Mouse (Mus musculus) kidney, embryonic 16.5 days (tissue): ENCODE results near the gene Baz2b. TPM values are rescaled to one million over a fixed set of nuclear protein-coding genes. Genes with fewer than 3 reads are reported as not detected.
A peak's percentile ranks its signal among the peaks of the same experiment; 100 is the strongest.
"Not testable (repeated sequence)": the region's sequence is repeated elsewhere in the genome, so short reads cannot be mapped to it uniquely, and the experiment has no call there.

Source experiments
- ATAC-seq: fragments of 200-750 bp; cut with Nextera tagmentation; 2 replicates; pipeline ENCODE4 v1.8.0; 2017; ENCODE audit warnings: moderate TSS enrichment; ENCODE audit not compliant: low FRiP score, low TSS enrichment
- H3K27ac ChIP-seq: fragments of 300-500 bp; sonication (generic); 2 replicates; pipeline ENCODE4 v1.5.1; 2014; ENCODE audit warnings: low read length
- H3K27me3 ChIP-seq: fragments of 300-500 bp; sonication (generic); 2 replicates; pipeline ENCODE4 v1.6.1; 2014; ENCODE audit warnings: low read length, control low read depth, mixed read lengths; ENCODE audit not compliant: insufficient read depth
- H3K36me3 ChIP-seq: fragments of 300-500 bp; sonication (generic); 2 replicates; pipeline ENCODE4 v1.6.1; 2014; ENCODE audit warnings: low read length, control low read depth, mixed read lengths; ENCODE audit not compliant: insufficient read depth
- H3K4me1 ChIP-seq: fragments of 300-500 bp; sonication (generic); 2 replicates; pipeline ENCODE4 v1.6.1; 2014; ENCODE audit warnings: low read length, control low read depth, mixed read lengths; ENCODE audit not compliant: insufficient read depth
- H3K4me2 ChIP-seq: fragments of 300-500 bp; sonication (generic); replicated peaks from 2 replicates; pipeline ENCODE4 v1.6.1; 2014; ENCODE audit warnings: low read depth, low read length
- H3K4me3 ChIP-seq: fragments of 300-500 bp; sonication (generic); 2 replicates; pipeline ENCODE4 v1.5.1; 2014; ENCODE audit warnings: mild to moderate bottlenecking, low read length
- H3K9ac ChIP-seq: fragments of 300-500 bp; sonication (generic); replicated peaks from 2 replicates; pipeline ENCODE4 v1.6.1; 2014; ENCODE audit warnings: low read length
- H3K9me3 ChIP-seq: fragments of 300-500 bp; sonication (generic); 2 replicates; pipeline ENCODE4 v1.6.1; 2016; ENCODE audit warnings: low read length, control low read depth
- WGBS: fragments of 180-500 bp; shearing (Covaris S2); extraction: QIAGEN DNeasy Blood & Tissue Kit; methylation state at CpG from one replicate; pipeline ENCODE4 v1.1.7; 2014; 5-methylcytosine and 5-hydroxymethylcytosine counted together
- polyA plus RNA-seq: library from polyadenylated mRNA; unstranded; fragments of >200 nt; fragmentation: Nextera tagmentation; extraction: Ambion mirVana; gene quantifications from 2 replicates; pipeline ENCODE4 v1.2.1, GENCODE M21; 2015

Gene Baz2b
- polyA plus RNA-seq, 1 experiment from 2014 or later, result 51.1 TPM

DNA sequence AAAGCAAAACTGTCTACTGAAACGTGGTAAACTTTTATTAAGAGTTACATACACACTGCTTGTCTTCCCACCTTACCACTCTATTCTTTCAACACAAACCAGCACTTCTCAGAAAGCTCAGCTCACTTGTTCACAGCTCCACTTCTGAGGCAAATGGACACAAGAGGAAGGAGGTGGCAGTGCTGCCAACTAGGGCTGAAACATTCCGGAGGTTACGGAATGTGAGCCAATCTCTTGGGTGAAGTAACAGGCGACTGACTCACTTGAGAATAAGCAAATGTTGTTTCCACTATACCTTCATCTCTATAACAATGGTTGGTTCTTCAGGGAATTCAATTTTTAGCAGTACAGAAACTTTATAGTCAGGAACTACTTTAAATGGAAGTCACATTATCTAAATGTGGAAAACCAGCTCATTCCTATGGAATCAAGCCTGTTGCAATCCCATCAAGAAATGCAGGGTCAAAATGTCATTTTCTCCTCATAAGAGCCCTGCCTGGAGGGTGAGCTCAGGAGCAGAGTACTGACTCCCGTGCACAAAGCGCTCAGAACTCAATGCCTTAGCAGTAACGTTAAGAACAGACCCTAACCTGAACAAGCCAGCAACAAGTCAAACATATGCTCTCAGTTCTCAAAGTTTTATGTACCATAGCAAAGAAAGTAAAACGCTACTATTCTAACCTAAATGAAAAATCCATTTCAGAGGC is 123.3 kb downstream of the Baz2b start:
- Histone ChIP-seq H3K4me2 (no peak overlapping the region), H3K27ac (no peak overlapping the region), H3K9me3 (no peaks in the 10 kb centered on the region), H3K9ac (no peak overlapping the region), H3K4me3 (no peak overlapping the region), H3K4me1 (peaks cover 27% of the 10 kb centered on the region), H3K36me3 (peaks cover 5% of the 10 kb centered on the region; the same call in 1 of the 2 replicates), H3K27me3 (no peaks in the 10 kb centered on the region)
- 66% methylated on average over 8 of the region's 8 CpGs for WGBS
- ATAC-seq, result no peak

DNA sequence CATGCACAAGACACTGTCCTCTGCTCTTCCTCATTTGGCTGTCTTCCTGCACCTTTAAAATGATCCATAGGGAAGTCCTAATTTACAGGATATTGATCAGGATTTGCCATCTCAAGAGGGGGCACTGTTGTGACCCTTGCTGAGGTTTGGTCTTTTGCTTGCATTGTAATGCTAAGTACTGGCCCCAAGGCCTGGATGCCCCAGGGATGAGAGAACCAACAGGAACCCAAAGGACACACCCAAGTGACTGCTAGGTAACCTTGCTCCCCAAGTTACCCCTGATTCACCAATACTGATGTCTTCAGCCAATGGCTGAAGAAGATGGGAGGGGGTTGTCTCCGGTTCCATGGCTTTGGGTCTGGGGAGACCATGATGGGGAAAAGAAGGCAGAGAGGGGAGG is 124.8 kb downstream of the Baz2b start:
- H3K4me3 ChIP-seq, result no peak overlapping the region
- no peak for ATAC-seq
- no peaks in the 10 kb centered on the region for H3K27me3 ChIP-seq
- H3K27ac ChIP-seq, result no peak overlapping the region
- WGBS, result 92% methylated on average over 1 of the region's 1 CpGs
- H3K36me3 ChIP-seq, result peaks cover 5% of the 10 kb centered on the region; the same call in 1 of the 2 replicates
- no peaks in the 10 kb centered on the region for H3K9me3 ChIP-seq
- no peak overlapping the region for H3K9ac ChIP-seq
- peaks cover 25% of the 10 kb centered on the region for H3K4me1 ChIP-seq
- no peak overlapping the region for H3K4me2 ChIP-seq

DNA sequence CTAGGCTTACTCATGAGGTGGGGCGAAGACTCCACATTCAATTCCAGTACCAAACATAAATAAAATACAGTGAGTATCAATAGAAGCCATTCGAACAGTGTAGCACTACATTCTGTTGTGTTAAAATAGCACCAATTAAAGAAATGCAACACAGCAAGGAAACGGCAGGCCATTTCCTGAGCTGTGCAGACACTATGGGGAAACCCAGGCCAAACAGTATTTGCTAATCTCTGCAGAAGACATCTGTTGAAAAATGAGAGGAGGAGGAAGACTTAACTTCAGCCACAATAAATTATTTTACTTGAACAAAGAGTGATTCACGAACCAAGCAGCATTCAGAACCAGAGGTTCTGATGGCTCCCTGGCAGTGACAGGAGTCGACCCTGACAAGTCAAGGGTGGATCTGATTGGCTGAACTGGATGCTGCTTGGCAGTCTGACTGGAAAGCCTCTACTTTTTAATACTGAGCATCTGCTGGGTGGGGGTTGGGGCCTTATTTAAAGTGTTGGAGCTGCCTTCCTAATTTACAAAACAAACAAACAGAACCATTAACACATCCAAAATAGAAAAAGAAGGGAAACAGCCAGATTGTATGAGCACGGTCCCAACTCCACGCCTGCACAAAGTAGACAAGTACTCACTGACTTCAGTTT is 126.5 kb downstream of the Baz2b start:
- 32% methylated on average over 7 of the region's 7 CpGs for WGBS
- Histone ChIP-seq H3K9ac (no peak overlapping the region), H3K27ac (0 out of 2 replicates have a peak overlapping the region, but pooled peaks have one; percentile 2), H3K4me3 (no peak overlapping the region), H3K9me3 (no peaks in the 10 kb centered on the region), H3K4me1 (peaks cover 26% of the 10 kb centered on the region), H3K27me3 (no peaks in the 10 kb centered on the region), H3K4me2 (0 out of 2 replicates have a peak overlapping the region, but pooled peaks have one; percentile 7), H3K36me3 (peaks cover 3% of the 10 kb centered on the region; the same call in 1 of the 2 replicates)
- ATAC-seq, result peak; percentile 49; the same call in 1 of the 2 replicates

DNA sequence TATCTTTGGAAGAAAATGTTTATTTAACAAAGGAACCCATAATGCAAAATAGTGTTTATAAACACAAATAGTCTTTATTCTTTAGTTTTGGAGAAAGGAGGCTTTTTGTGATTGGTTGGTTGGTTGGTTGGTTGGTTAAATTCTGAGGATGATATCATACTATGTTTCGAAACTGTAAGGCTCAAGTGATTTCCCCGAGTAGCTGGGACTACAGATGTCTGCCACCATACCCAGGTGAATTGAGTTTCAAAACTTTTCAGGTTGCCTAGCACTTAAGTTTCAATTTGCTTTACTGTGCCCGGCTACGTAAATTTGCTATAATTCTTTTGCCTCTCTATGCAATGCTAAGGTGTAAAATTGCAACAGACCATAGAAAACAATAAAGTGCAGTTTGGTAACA is 127.4 kb downstream of the Baz2b start:
- WGBS, result 90% methylated on average over 4 of the region's 4 CpGs
- Histone ChIP-seq H3K27ac (no peak overlapping the region), H3K9me3 (no peaks in the 10 kb centered on the region), H3K4me3 (no peak overlapping the region), H3K4me2 (no peak overlapping the region), H3K4me1 (peaks cover 31% of the 10 kb centered on the region), H3K9ac (no peak overlapping the region), H3K36me3 (no peaks in the 10 kb centered on the region), H3K27me3 (no peaks in the 10 kb centered on the region)
- no peak for ATAC-seq

DNA sequence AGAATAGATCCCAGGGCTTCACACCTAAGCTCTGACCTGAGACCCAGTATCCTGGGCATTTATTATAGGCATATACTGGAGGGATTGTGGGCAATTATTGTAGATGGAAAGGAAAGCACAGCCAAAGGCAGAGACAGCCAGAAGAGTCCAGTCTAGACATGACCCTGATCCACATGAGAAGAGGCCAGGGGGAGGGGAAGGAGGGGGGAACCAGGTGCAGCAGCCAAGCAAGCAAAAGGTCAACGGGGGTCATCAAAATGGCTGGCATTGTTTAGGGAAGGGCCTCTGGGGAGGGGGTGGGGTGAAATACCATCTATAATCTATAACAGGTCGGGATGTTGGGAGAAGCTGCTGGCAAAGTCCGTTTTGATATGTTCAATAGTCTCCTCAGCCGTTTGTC is 128.8 kb downstream of the Baz2b start:
- WGBS, result 72% methylated on average over 4 of the region's 4 CpGs

GRCm38 (mm10) chr2:60077631-60078030 is 132.0 kb downstream of the Baz2b start:
- no peak for ATAC-seq
- WGBS, result 81% methylated on average over 9 of the region's 9 CpGs
- H3K9me3 ChIP-seq, result no peaks in the 10 kb centered on the region
- H3K4me1 ChIP-seq, result peaks cover 24% of the 10 kb centered on the region
- H3K36me3 ChIP-seq, result no peaks in the 10 kb centered on the region
- H3K9ac ChIP-seq, result no peak overlapping the region
- H3K27me3 ChIP-seq, result no peaks in the 10 kb centered on the region
- H3K4me2 ChIP-seq, result no peak overlapping the region
- H3K4me3 ChIP-seq, result no peak overlapping the region
- no peak overlapping the region for H3K27ac ChIP-seq

More for the DNA sequence above, 128.8 kb downstream of the Baz2b start:
- Histone ChIP-seq H3K4me2 (no peak overlapping the region), H3K9ac (no peak overlapping the region), H3K4me1 (peaks cover 37% of the 10 kb centered on the region), H3K9me3 (no peaks in the 10 kb centered on the region), H3K36me3 (no peaks in the 10 kb centered on the region), H3K27me3 (no peaks in the 10 kb centered on the region), H3K4me3 (no peak overlapping the region), H3K27ac (no peak overlapping the region)
- ATAC-seq, result no peak

DNA sequence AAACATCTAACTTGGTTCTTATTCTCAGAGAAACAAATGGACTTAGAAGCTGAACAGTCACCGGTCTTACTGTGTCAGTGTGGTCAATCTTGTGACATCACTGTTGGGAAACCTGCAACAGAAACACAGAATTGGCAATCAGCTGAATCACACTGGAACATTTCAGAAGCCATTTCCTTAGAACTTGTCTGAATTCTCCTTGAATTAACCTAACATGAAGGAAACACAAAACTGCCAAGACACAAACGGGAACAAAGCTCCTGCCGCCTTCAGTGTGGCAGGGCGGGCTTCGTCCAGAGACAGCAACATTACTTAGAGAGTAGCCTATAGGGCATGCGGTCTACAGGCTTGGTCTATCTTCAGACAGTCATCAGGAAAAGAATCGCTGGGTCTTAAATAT is 132.8 kb downstream of the Baz2b start:
- Histone ChIP-seq H3K4me3 (no peak overlapping the region), H3K4me1 (peaks cover 24% of the 10 kb centered on the region), H3K27me3 (no peaks in the 10 kb centered on the region), H3K36me3 (no peaks in the 10 kb centered on the region), H3K27ac (0 out of 2 replicates have a peak overlapping the region, but pooled peaks have one; percentile 14), H3K4me2 (no peak overlapping the region), H3K9me3 (no peaks in the 10 kb centered on the region), H3K9ac (no peak overlapping the region)
- WGBS, result 72% methylated on average over 7 of the region's 7 CpGs
- no peak for ATAC-seq

- Histone ChIP-seq H3K9ac (no peak overlapping the region), H3K27ac (no peak overlapping the region), H3K4me1 (peaks cover 25% of the 10 kb centered on the region), H3K27me3 (no peaks in the 10 kb centered on the region), H3K9me3 (no peaks in the 10 kb centered on the region), H3K36me3 (no peaks in the 10 kb centered on the region), H3K4me2 (no peak overlapping the region), H3K4me3 (no peak overlapping the region)
- no peak for ATAC-seq
- 77% methylated on average over 1 of the region's 1 CpGs for WGBS
Observed at GRCm38 (mm10) chr2:60076025-60076424, 133.6 kb downstream of the Baz2b start.

DNA sequence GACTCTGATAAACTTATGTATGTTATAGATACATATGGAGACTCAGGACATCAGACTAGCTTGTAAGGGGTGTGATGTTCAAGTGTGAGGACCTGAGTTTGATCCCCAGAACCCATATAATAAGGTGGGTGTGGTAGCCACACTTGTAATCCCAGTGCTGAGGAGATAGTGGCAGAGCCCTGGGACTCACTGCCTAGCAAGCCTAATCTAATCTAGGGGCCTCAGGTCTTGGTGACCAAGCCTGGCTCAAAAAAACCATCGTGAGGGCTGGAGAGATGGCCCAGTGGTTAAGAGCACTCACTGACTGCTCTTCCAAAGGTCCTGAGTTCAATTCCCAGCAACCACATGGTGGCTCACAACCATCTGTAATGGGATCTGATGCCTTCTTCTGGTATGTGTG is 135.8 kb downstream of the Baz2b start:
- not testable (repeated sequence) for H3K27ac ChIP-seq, H3K9ac ChIP-seq, ATAC-seq, H3K4me2 ChIP-seq, H3K4me3 ChIP-seq, H3K36me3 ChIP-seq, H3K9me3 ChIP-seq, H3K27me3 ChIP-seq
- peaks cover 20% of the 10 kb centered on the region; the same call in 1 of the 2 replicates for H3K4me1 ChIP-seq
- WGBS, result 77% methylated on average over 1 of the region's 1 CpGs

DNA sequence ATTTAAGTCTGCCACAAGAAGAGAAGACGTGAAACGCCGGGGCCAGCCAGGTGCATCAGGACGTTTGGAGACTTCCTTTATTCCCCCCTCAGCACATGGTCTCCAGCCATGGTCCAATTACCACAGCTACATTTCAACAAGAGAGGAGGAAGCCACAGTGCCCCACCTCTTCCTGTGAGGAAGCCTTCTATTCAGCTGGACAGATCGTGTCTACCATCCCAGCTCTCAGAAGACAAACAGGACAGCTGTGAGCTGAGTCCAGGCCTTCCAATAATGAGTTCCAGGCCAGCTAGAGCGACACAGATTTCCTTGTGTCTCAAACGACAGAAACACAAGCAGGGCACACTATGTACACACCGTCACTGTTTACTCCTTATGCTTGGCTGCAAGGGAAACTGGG is 137.8 kb downstream of the Baz2b start:
- Histone ChIP-seq H3K9ac (no peak overlapping the region), H3K27me3 (no peaks in the 10 kb centered on the region), H3K4me1 (peaks cover 11% of the 10 kb centered on the region; the same call in 1 of the 2 replicates), H3K4me3 (no peak overlapping the region), H3K36me3 (no peaks in the 10 kb centered on the region), H3K27ac (peak overlapping the region; percentile 9; the same call in 1 of the 2 replicates), H3K4me2 (no peak overlapping the region), H3K9me3 (no peaks in the 10 kb centered on the region)
- ATAC-seq, result no peak
- WGBS, result 41% methylated on average over 8 of the region's 8 CpGs
